Mouse (Mus musculus) thymus, postnatal 14 days (tissue): ENCODE data around the gene Dapp1.
"Not testable (repeated sequence)": the region's sequence is repeated elsewhere in the genome, so short reads cannot be mapped to it uniquely, and the experiment has no call there.

Experiments
- DNase-seq: peaks from one replicate; pipeline ENCODE4 v3.0.0; 2021

Gene Dapp1

GRCm38 (mm10) chr3:137952914-137953880, 28.1 kb downstream of the Dapp1 start:
- peak; percentile 65 for DNase-seq

- DNase-seq = peak; percentile 30
Observed at GRCm38 (mm10) chr3:137952225-137952913, 29.0 kb downstream of the Dapp1 start.

GRCm38 (mm10) chr3:137951819-137952218, 29.5 kb downstream of the Dapp1 start:
- DNase-seq = no peak

- not testable (repeated sequence) for DNase-seq
Observed at GRCm38 (mm10) chr3:137951302-137951701, 30.0 kb downstream of the Dapp1 start.

GRCm38 (mm10) chr3:137950191-137950885, 31.0 kb downstream of the Dapp1 start:
- no peak for DNase-seq

- DNase-seq = no peak
Observed at GRCm38 (mm10) chr3:137947525-137947924, 33.8 kb downstream of the Dapp1 start.

- no peak for DNase-seq
Observed at GRCm38 (mm10) chr3:137946827-137947226, 34.5 kb downstream of the Dapp1 start.

GRCm38 (mm10) chr3:137943737-137944154, 37.6 kb downstream of the Dapp1 start:
- no peak for DNase-seq

GRCm38 (mm10) chr3:137942098-137942622, 39.2 kb downstream of the Dapp1 start:
- DNase-seq = no peak

GRCm38 (mm10) chr3:137941555-137941954, 39.8 kb downstream of the Dapp1 start:
- DNase-seq = no peak

- no peak for DNase-seq
Observed at GRCm38 (mm10) chr3:137940757-137941156, 40.6 kb downstream of the Dapp1 start.

GRCm38 (mm10) chr3:137938608-137939007, 42.7 kb downstream of the Dapp1 start:
- no peak for DNase-seq

GRCm38 (mm10) chr3:137936541-137936940, 44.8 kb downstream of the Dapp1 start:
- DNase-seq = no peak

GRCm38 (mm10) chr3:137935570-137936525, 45.5 kb downstream of the Dapp1 start:
- no peak for DNase-seq

- no peak for DNase-seq
Observed at GRCm38 (mm10) chr3:137933986-137934385, 47.4 kb downstream of the Dapp1 start.

GRCm38 (mm10) chr3:137932748-137933147, 48.6 kb downstream of the Dapp1 start:
- no peak for DNase-seq

- DNase-seq = no peak
Observed at GRCm38 (mm10) chr3:137929940-137930339, 51.4 kb downstream of the Dapp1 start.

GRCm38 (mm10) chr3:137927010-137927409, 54.3 kb downstream of the Dapp1 start:
- DNase-seq = no peak

GRCm38 (mm10) chr3:137920594-137920993, 60.8 kb downstream of the Dapp1 start:
- DNase-seq = no peak

- DNase-seq = no peak
Observed at GRCm38 (mm10) chr3:137919398-137919797, 61.9 kb downstream of the Dapp1 start.

- DNase-seq = peak; percentile 9
Observed at GRCm38 (mm10) chr3:137918932-137919311, 62.4 kb downstream of the Dapp1 start.
